Mouse (Mus musculus) intestine, embryonic 14.5 days (tissue): ENCODE measurements at regions not wholly inside any gene's neighbourhood (a gene's known extent, or its start where the extent isn't known, plus 50 kb on each side); places are given as distances from the start of the nearest gene placed in this dataset.

ENCODE experiments used
- ATAC-seq: fragments of 200-750 bp; cut with Nextera tagmentation; replicated peaks from 2 replicates; pipeline ENCODE4 v1.8.0; 2017; ENCODE audit warnings: low read depth, moderate number of reproducible peaks, moderate TSS enrichment, moderate library complexity; ENCODE audit not compliant: low FRiP score, low TSS enrichment
- DNase-seq: peaks from one replicate; pipeline ENCODE4 v3.0.0-alpha.2; 2018; ENCODE audit warnings: low spot score
- H3K27ac ChIP-seq: fragments of 300-500 bp; sonication (generic); 2 replicates; pipeline ENCODE4 v1.5.1; 2014; ENCODE audit warnings: low read depth, mild to moderate bottlenecking, control low read depth
- H3K27me3 ChIP-seq: fragments of 300-500 bp; sonication (generic); replicated peaks from 2 replicates; pipeline ENCODE4 v1.6.1; 2014; ENCODE audit warnings: low read length, control low read depth; ENCODE audit not compliant: control insufficient read depth, insufficient read depth
- H3K36me3 ChIP-seq: fragments of 300-500 bp; sonication (generic); 2 replicates; pipeline ENCODE4 v1.6.1; 2014; ENCODE audit warnings: low read length, control low read depth; ENCODE audit not compliant: control insufficient read depth, insufficient read depth
- H3K4me1 ChIP-seq: fragments of 300-500 bp; sonication (generic); replicated peaks from 2 replicates; pipeline ENCODE4 v1.6.1; 2014; ENCODE audit warnings: low read length, control low read depth, mixed read lengths; ENCODE audit not compliant: control insufficient read depth, insufficient read depth
- H3K4me2 ChIP-seq: fragments of 300-500 bp; sonication (generic); 2 replicates; pipeline ENCODE4 v1.6.1; 2014; ENCODE audit warnings: low read length
- H3K4me3 ChIP-seq: fragments of 300-500 bp; sonication (generic); 2 replicates; pipeline ENCODE4 v1.5.1; 2014; ENCODE audit warnings: low read depth, low read length, control low read depth, mixed read lengths
- H3K9ac ChIP-seq: fragments of 300-500 bp; sonication (generic); 2 replicates; pipeline ENCODE4 v1.6.1; 2014; ENCODE audit warnings: mild to moderate bottlenecking, low read length
- H3K9me3 ChIP-seq: fragments of 300-500 bp; sonication (generic); 2 replicates; pipeline ENCODE4 v1.6.1; 2016; ENCODE audit warnings: low read length, control low read depth; ENCODE audit not compliant: control insufficient read depth
- WGBS: fragments of 180-500 bp; shearing (Covaris S2); extraction: QIAGEN DNeasy Blood & Tissue Kit; methylation state at CpG from one replicate; pipeline ENCODE4 v1.1.7; 2014; 5-methylcytosine and 5-hydroxymethylcytosine counted together

GRCm38 (mm10) chr16:29950136-29950535, 114.0 kb upstream of the Hes1 start:
- 40% methylated on average over 9 of the region's 9 CpGs for WGBS
- Histone ChIP-seq H3K9ac (no peak overlapping the region), H3K36me3 (no peaks in the 10 kb centered on the region), H3K4me1 (peaks cover 32% of the 10 kb centered on the region), H3K27ac (no peak overlapping the region), H3K27me3 (no peaks in the 10 kb centered on the region), H3K4me3 (no peak overlapping the region), H3K4me2 (no peak overlapping the region), H3K9me3 (no peaks in the 10 kb centered on the region)
- no peak for DNase-seq
- ATAC-seq, result no peak

- WGBS, result 90% methylated on average over 4 of the region's 4 CpGs
- no peaks in the 10 kb centered on the region for H3K9me3 ChIP-seq
- no peaks in the 10 kb centered on the region for H3K36me3 ChIP-seq
- H3K27me3 ChIP-seq, result no peaks in the 10 kb centered on the region
- DNase-seq (no peak), ATAC-seq (no peak)
- H3K4me2 ChIP-seq, result no peak overlapping the region
- no peak overlapping the region for H3K4me3 ChIP-seq
- no peak overlapping the region for H3K27ac ChIP-seq
- H3K9ac ChIP-seq, result no peak overlapping the region
- H3K4me1 ChIP-seq, result peaks cover 25% of the 10 kb centered on the region
Observed at GRCm38 (mm10) chr16:29950791-29951190, 113.4 kb upstream of the Hes1 start.

- 72% methylated on average over 10 of the region's 10 CpGs for WGBS
- Histone ChIP-seq H3K27ac (0 out of 2 replicates have a peak overlapping the region, but pooled peaks have one; percentile 25), H3K9me3 (no peaks in the 10 kb centered on the region), H3K4me1 (peaks cover 8% of the 10 kb centered on the region), H3K4me3 (no peak overlapping the region), H3K27me3 (no peaks in the 10 kb centered on the region), H3K36me3 (no peaks in the 10 kb centered on the region), H3K4me2 (no peak overlapping the region), H3K9ac (no peak overlapping the region)
- ATAC-seq (no peak), DNase-seq (no peak)
Observed at GRCm38 (mm10) chr16:29954700-29955099, 109.5 kb upstream of the Hes1 start.

- Histone ChIP-seq H3K4me3 (no peak overlapping the region), H3K36me3 (no peaks in the 10 kb centered on the region), H3K9ac (no peak overlapping the region), H3K27me3 (no peaks in the 10 kb centered on the region), H3K27ac (no peak overlapping the region), H3K4me1 (peaks cover 18% of the 10 kb centered on the region), H3K9me3 (no peaks in the 10 kb centered on the region), H3K4me2 (no peak overlapping the region)
- no peak for ATAC-seq
- WGBS, result 75% methylated on average over 7 of the region's 7 CpGs
- no peak for DNase-seq
Observed at GRCm38 (mm10) chr16:29956904-29957303, 107.3 kb upstream of the Hes1 start.

- DNase-seq (no peak), ATAC-seq (no peak)
- peak overlapping the region; percentile 16; the same call in 1 of the 2 replicates for H3K27ac ChIP-seq
- H3K36me3 ChIP-seq, result no peaks in the 10 kb centered on the region
- H3K9ac ChIP-seq, result no peak overlapping the region
- no peak overlapping the region for H3K4me2 ChIP-seq
- H3K4me1 ChIP-seq, result peaks cover 19% of the 10 kb centered on the region
- no peaks in the 10 kb centered on the region for H3K9me3 ChIP-seq
- H3K27me3 ChIP-seq, result no peaks in the 10 kb centered on the region
- WGBS, result 58% methylated on average over 12 of the region's 12 CpGs
- H3K4me3 ChIP-seq, result no peak overlapping the region
Observed at GRCm38 (mm10) chr16:29959939-29960637, 104.1 kb upstream of the Hes1 start.

GRCm38 (mm10) chr16:29963284-29963683, 100.9 kb upstream of the Hes1 start:
- Histone ChIP-seq H3K4me2 (no peak overlapping the region), H3K9me3 (no peaks in the 10 kb centered on the region), H3K27me3 (no peaks in the 10 kb centered on the region), H3K4me1 (peaks cover 25% of the 10 kb centered on the region), H3K36me3 (no peaks in the 10 kb centered on the region), H3K9ac (no peak overlapping the region), H3K27ac (peak overlapping the region; percentile 33; the same call in 1 of the 2 replicates), H3K4me3 (no peak overlapping the region)
- DNase-seq (no peak), ATAC-seq (0 out of 2 replicates have a peak, but pooled peaks have one; percentile 47)
- WGBS, result 32% methylated on average over 4 of the region's 4 CpGs

GRCm38 (mm10) chr16:29964563-29964962, 99.6 kb upstream of the Hes1 start:
- Histone ChIP-seq H3K9me3 (no peaks in the 10 kb centered on the region), H3K4me1 (peaks cover 33% of the 10 kb centered on the region), H3K4me3 (no peak overlapping the region), H3K36me3 (no peaks in the 10 kb centered on the region), H3K9ac (no peak overlapping the region), H3K27me3 (no peaks in the 10 kb centered on the region), H3K27ac (no peak overlapping the region), H3K4me2 (no peak overlapping the region)
- 95% methylated on average over 8 of the region's 8 CpGs for WGBS
- DNase-seq (no peak), ATAC-seq (no peak)

GRCm38 (mm10) chr16:29968743-29969142, 95.4 kb upstream of the Hes1 start:
- ATAC-seq, result no peak
- DNase-seq, result no peak
- Histone ChIP-seq H3K27me3 (no peaks in the 10 kb centered on the region), H3K36me3 (no peaks in the 10 kb centered on the region), H3K27ac (no peak overlapping the region), H3K9me3 (no peaks in the 10 kb centered on the region), H3K4me3 (no peak overlapping the region), H3K4me2 (no peak overlapping the region), H3K9ac (no peak overlapping the region), H3K4me1 (peaks cover 34% of the 10 kb centered on the region)
- 47% methylated on average over 5 of the region's 5 CpGs for WGBS

- no peak overlapping the region for H3K9ac ChIP-seq
Observed at GRCm38 (mm10) chr16:29972741-29973141, 91.4 kb upstream of the Hes1 start.

More at GRCm38 (mm10) chr16:29972741-29973141, 91.4 kb upstream of the Hes1 start:
- ATAC-seq (peak; percentile 41), DNase-seq (no peak)
- Histone ChIP-seq H3K9me3 (no peaks in the 10 kb centered on the region), H3K4me3 (no peak overlapping the region), H3K27me3 (no peaks in the 10 kb centered on the region), H3K36me3 (no peaks in the 10 kb centered on the region), H3K27ac (peak overlapping the region; percentile 38; the same call in 1 of the 2 replicates), H3K4me2 (no peak overlapping the region), H3K4me1 (peaks cover 36% of the 10 kb centered on the region)
- 37% methylated on average over 1 of the region's 1 CpGs for WGBS
